Mouse (Mus musculus): ENCODE data around the gene Nxpe4.

The Nxpe4 gene

DNA sequence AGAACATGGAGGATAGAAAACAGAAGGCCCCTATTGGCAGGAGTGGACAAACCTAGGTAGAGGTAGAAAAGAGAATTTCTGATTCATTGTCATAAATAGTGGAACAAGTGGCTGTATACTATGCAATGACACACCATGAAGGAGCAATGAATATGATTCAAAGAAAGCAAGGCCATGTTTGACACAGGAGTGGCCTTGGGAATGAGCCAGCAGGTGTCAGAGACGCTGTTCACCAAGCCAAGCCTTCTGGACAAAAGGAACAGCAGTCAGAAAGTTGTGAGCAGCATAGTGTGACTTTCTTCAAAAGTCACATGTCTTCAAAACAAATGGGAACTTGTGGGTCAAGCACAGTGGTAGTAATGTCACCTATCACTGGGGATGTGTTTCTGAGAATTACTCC lies 80.0 kb downstream of the Nxpe4 start:
- DNase-seq: no peak

DNA sequence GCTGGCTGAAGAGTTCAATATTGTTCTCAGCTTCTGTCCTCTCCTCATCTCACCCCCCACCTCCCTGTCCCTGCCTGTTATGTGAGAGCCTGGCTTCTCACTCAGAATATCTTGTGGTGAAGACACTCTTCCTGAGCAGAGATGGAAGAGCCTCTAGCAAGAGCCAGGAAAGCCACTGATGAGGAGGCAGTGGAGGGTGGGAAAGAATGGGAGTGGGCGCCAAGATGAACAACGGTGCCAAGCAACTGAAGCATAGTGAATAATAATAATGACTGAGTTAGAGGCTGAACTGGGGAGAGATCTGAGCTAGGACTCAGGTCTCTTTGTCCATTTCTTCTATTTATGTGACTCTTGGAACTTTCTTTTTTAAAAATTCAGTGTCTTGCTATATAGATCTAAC lies 80.9 kb downstream of the Nxpe4 start:
- no peak for DNase-seq

DNA sequence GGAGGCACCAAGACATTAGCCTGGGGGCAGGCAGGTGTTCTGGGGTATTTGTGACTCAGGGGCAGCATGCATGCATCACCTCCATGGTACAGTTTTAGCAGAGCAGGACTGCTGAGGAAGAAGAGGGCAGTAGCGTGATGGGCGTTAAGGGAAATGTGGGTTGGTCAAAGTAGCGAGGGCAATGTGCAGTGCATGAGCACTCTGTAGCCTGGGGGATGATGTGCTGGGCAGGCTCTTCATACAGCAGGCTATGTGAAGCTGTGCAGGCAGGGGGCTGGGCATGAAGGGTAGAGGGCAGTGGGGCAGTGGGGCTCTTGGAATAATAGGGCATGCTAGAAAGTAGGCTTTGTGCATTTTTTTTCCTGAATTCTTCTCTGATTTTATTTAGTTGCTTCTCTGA lies 82.4 kb downstream of the Nxpe4 start:
- no peak for DNase-seq

DNA sequence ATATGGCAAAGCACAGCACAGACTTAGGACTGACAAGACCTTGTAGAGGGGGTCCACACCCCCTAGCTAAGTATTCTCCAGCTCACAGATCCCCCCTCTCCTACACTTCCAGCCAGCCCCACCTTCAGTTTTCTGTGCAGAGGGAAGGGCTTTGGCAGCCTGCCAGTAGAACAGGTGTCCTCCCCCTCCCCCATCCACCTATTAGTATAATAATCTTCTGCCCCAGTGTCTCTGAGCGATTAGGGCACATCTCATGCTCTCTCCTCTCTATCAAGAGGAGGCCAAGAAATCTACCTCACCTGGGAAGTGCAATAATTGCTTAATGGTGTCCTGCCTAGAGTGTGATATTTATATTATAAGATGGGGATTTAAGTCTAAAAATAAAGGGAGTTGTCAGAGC lies 83.7 kb downstream of the Nxpe4 start:
- no peak for DNase-seq

DNA sequence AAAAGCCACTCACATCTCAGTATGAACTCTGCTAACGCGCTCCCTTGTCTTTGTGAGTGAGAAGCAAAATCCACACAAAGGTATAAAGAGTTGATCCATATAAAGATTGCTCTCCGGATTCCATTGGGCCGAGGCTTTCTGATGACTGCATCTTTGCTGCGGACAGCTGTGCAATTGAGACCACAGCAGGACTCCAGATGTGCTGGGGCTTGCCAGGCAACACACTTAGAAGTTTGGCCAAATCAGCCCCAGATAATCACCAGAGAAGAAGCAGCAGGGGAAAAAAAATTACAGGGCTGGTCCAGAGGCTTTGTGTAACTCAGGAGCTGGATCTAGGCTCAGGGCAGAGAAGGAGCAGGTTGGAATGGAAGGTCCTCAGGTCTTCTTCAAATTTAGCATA lies 85.5 kb downstream of the Nxpe4 start:
- DNase-seq: no peak

DNA sequence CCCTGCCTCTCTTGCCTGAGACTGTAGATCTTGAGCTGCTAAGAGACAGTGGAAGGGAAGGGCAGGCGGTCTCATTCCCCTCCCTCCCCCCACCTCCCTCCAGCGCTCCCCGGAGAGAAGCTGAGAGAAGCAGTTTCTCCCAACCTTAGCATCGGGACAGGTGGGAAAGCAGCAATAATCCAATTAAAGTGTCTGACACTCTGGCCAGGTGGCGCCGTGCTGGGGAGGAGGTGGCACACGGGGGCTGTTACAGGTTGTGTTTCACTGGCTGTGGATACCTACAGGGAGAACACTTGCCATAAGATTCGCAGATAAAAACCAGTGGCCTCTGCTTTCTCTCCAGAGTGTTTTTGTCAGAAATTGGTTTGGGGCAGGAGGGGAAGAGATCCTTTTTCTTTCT lies 90.4 kb downstream of the Nxpe4 start:
- DNase-seq: no peak

DNA sequence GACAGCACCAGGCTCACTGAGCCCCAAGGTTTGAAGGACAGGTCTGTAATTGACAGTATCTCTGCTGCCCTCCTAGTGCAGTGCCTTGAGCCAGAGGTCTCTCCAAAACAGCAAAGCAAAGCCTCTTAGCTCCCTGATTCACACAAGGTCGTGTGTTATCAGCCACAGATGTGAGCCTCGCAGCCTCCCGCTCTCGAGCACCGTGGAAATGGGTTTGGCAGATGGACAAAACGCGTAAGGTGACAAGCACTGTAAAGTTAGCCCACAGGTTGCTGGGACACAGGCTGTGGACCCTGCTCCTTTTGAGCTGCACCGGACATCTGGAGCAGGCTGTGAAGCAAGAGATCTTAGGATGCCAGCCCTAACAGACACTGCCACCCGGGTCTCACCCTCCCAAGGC lies 95.2 kb downstream of the Nxpe4 start:
- no peak for DNase-seq

DNA sequence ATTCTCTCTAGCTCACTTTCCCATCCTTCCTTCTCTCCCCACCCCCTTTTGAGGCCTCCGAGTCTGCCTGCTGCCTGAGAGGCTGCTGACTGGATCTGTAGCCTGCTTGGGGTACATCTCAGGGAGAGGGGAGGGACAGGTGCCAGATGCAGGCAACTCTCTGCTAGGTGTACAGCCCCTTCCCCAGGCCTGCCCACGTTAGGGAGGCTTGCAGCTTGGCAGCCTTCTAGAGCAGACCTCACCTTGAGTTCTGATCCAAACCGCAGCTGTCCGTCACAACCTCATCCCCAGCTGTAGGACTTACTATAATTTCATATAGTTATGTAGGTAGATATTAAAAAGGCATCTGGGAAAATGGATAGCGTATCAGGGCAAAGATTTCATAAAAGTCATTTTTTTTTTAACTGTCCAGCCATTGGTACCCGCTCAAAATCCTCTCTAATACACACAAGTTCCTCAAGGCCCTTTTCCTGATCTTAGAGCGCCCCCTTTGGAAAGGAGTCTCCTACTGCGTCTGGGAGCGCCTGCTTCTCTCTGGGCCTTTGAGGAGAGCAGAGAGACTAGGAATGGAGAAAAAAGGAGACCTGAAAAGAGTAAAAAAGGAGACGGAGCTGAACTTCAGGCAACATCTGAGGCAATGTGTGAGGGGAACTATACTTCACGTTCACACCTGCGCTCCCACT lies 96.1 kb downstream of the Nxpe4 start:
- no peak for DNase-seq

DNA sequence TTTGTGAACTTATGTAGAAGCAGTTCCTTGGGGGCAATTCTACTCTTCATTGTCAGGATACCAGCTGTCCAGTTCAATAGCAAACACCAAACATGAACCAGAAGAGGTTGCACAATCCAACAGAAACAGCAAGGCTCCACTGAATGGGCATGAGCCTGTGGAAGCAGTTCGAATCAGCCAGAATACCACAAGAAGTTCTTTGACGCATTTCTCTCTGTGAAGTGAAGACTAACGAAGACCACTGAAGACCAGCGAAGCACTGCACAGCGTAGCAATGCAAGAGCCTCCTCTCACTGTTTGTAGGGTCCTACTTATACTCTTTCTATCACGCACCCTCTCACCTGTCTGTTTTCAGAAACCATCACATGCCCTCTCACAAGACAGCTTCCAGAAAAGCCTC lies 102.8 kb downstream of the Nxpe4 start:
- DNase-seq: no peak

DNA sequence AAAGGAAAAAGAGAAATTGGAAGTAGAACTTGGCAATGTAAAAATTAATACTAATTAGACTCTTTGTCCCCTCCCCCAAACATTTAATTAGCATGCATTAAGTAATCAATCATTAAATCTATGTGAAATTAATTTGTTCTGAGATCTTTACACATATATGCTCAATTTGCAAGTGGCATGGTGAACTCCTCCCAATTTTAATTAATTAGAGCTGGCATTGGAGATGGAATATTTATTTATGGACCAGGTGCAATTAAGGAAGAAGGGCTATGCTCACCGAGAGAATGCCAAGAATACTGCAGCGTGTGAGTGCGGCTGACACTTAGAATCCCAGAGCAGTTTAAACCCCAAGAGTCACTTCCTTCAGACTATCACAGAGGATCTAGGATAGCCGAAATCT lies 103.7 kb downstream of the Nxpe4 start:
- DNase-seq: no peak

DNA sequence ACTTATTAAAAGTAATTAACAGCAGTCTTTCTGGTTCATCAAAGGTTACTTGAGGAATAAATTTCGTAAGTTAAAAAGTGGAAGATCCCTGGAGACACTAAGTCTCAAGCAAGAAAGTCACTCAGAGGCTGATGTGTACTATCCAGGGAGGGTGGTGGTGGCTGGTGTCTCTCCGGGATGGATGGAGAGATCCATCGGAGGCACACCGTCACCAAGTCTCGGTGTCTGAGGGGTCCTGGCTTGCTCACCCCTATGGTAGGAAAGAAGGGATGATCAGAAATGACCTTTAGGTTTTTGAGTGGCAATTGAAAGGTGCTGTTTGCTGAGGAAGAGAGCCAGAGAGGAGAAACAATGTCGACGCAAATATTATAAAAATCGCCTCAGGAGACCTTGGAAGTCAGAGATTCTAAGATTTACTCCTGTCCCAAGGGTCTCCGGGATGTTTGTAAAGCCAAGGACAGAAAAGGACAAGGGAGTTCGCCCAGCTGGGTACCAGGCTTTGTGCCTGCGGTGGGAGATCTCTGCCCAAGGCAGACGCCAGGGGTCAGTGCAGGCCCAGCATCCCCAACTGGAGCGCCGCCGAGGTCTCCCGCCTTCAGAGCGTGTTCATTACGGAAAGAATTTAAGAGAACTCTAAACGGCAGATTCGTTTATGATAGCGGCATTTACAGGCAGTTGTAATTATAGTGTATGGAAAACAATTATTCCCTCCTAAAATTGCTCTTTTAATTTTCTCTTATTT lies 104.6 kb downstream of the Nxpe4 start:
- DNase-seq: peak; percentile 8

DNA sequence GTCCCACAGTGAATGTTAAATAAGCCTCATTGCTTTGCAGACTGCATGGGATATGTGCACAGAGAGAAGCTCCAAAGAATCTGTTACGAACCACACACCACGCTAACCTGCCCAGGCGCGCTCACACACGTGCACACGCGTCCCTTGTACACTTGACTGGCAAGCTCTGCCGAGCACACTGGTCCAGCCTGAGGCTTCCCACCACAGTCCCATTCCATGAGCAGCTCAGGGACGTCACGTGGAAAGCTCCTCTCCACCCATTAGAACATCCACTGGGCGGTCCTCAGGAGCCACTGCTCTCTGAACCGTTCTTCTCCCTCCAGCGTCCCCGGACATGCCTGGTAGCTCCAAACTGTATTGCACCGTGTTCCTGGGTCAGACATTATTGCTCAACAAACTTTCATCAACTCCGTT lies 105.2 kb downstream of the Nxpe4 start:
- DNase-seq: peak; percentile 30

DNA sequence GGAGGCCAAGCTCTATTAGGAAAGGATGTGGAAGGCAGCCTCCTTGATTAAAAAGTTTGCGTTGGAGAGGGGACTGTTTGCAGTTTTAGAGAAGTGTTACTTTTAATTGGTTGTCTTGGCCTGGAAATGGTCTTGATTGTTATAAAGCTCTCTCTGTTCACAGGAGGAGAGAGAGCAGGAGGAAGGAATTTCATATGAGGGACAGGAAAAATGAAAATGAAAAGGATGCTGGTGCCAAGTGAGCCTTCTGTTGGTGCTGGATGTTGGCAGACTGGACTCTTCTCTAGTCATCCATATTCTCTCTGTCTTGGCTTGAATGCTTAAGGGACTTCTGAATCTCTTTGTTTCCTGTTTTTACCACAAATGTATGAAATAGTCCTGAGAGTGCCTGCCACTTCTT lies 106.1 kb downstream of the Nxpe4 start:
- DNase-seq: no peak

DNA sequence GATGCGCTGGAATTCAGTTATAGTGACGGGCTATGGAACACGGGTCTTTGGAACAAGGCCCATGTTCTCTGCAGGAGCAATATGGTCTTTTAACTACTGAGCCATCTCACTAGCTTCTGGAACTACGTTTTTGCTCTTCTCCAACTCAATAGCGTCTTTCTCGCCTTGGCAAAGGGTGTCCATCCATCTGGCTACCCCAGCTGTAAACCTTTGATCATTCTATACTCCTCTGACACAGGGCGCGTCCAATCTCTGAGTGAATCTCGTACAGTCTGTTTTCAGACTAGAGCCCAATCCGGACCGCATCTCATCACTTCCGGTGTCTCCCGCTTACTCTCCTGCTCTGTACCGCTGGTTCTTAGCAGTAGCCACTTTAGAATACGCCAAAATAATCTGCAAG lies 115.0 kb downstream of the Nxpe4 start:
- no peak for DNase-seq

DNA sequence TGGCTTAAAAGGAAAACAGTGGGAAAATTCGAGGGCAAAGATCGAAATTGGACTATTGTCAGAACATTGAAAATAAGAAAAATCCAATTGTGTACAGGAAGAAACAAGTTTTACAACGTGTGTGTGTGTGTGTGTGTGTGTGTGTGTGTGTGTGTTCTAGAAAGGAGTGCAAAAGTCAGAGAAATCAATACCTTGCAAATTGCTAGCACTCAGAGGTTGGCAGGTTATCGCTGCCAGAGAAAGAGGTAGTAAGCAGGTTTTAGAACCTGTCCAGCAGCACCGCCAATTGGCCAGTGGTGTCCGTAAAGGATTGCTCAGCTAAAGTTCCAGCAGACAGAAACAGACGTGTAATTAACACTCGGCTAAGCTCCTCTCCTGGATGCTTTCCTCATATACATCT lies 122.4 kb downstream of the Nxpe4 start:
- DNase-seq: no peak

DNA sequence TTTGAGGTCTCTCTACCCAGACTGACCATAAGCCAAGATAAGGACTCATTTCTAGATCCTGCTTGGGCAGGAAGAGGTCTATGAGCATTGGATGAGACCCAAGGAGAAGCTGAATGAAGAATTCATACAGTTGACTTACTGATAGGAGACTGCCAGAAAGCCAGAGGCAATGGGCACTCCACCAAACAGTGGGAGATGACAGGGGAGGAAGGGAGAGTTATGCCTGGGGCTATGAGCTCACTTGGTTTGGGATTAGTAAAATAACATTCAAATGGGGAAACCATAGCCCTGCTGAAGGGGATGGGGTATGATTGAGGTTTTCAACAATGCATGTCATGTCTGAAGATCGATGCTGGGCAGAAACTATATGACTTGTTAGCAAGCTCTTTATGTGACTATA lies 128.5 kb downstream of the Nxpe4 start:
- no peak for DNase-seq

DNA sequence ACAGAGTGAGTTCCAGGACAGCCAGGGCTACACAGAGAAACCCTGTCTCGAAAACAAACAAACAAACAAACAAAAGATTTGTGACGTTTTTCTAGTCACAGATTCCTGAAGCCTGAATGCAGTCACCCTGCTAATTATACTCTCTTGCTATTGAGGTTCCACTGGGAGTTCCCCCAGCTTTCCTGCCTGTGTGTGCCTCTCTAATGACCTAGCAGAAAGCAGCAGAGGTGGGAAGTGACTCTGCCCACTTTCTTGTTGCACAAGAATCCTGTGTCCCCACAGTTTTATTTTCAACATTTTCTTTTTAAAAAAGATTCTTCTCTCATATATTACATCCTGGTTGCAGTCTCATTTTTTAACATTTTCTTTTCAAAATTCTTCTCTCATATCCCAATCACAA lies 132.9 kb downstream of the Nxpe4 start:
- no peak for DNase-seq

DNA sequence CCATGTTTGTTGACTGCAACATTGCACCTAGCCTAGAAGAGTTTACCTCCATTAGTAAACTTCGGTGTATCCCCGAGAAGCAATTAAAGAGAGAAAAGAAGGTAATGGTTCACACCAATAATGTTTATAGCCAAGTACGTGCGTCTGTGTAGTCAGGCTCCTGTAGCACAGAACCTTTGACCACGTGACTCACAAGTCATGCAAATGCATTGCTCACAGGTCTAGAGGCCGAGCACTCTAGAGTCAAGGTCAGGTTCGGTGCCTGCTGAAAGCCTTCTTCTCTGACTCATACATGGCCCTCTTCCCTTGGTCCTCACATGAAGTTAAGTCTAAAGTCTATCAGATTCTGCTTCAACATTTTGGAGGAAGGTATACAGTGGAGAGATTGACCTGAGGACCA lies 137.2 kb downstream of the Nxpe4 start:
- DNase-seq: no peak

DNA sequence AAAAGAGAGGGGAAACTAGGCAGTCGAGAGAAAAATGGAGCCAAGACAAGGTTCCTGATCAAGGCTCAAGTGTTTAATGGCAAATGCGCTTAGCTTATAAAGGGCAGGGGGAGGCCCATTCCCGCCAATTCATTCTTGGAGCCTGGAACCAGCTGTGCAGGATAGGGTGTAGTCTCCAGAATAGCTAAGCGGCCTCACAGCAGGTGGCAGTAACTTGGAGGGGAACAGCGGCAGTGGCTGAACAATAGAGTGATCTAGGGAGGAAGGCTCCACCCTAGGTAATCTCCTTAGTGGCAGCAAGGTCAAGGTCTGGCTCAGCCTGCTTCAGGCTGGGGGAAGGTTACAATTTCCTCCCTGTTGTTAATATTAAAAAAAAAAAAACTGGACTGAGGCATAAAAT lies 141.7 kb downstream of the Nxpe4 start:
- peak; percentile 20 for DNase-seq

DNA sequence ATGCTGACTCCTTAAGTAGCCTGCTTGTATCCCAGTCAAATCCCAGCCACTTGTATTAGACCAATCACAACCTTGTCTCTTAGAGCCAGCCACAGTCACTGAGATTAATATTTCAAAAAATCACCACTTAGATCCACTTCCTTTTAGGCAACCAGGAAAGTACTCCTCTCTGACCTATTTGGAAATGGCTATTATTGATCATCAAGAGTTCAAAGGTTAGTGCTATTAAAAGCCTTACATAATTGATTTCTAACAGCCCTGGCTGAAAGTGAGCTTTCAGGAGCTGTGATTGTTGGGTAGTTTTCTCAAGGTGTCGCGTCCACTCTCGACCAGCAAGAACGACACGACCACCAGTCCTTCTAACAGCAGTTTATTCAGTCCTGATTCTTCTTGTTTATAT lies 149.4 kb downstream of the Nxpe4 start:
- DNase-seq: no peak

DNA sequence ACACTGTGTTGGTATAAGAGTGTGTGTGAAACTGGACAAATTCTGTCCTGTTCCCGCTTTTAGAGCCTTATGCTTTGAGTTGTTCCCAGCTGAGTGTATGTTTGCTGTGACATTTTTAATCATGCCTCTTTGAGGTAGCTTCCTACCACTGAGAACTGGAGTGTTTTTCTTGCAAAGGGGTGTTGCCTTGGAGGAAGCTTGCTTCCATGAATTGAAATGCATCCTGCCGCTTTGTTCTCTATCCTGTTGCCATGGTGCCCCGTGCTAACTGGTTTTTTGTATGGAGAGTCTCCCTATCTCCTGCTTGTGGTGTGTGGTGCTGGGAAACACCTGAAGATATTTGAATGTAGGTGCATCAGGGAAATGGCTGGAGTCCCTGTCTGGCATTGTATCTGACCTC lies 152.4 kb downstream of the Nxpe4 start:
- DNase-seq: peak; percentile 24

DNA sequence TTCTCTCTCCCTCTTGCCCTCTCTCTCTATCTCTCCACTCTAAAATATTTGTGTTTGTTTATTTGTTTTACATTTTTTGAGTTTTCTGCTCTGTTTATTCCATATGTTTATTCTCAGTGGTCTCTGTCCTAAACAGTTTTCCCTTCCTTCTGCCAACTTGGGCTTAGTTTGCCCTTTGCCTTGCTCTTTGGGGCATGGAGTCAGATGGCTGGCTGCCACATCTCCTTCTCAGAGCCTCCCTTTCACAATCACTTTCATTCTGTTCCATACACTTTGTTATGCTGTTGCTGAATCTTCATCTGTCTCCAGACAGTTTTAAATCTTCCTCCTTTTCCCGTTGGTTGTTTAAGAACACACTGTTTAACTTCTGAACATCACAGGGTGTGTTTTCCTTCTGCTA lies 154.0 kb downstream of the Nxpe4 start:
- DNase-seq: no peak

DNA sequence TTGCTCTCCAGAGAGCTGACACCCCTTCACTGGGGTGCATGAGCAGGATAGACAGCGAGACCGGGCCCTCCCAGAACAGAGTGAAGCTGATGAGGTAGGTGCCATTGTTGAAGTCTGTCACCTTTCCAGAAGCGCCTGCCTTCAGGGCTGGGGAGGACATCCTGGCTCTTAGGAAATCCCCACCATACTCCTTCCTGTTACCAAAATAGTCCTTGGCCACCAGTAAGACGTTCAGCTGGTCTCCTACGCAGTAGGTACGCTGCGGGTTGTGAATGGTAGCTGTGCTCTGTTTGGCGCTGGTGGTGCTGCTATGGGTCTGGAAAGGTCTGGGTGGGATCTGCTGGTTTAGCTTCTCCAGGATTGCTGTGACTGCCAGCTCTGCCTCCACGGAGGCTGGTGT lies 164.5 kb downstream of the Nxpe4 start:
- DNase-seq: no peak

DNA sequence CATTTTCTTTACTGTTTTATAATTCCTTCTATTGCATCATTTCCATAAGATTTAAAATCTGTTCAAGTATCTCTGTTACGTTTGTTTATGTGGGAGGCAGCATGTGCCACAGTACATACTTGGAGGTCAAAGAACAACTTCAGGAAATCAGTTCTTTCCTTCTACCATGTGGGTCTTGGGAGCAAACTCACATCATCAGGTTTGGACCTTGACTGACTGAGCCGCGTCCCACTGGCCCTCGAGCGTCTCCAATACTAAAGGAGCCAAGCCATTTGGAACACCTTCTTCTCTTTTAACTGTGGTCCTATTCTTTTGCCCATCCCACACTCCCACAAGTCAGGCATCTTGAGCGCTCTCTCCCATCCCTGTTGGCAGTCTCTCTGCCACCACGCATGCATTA lies 167.8 kb downstream of the Nxpe4 start:
- no peak for DNase-seq
